Mouse (Mus musculus) brown adipose tissue, adult 24 weeks (tissue): ENCODE results near the gene Cdk12. TPM values are rescaled to one million over a fixed set of nuclear protein-coding genes. Genes with fewer than 3 reads are reported as not detected.
"Not testable (repeated sequence)": the region's sequence is repeated elsewhere in the genome, so short reads cannot be mapped to it uniquely, and the experiment has no call there.

Experiments used
- H3K27ac ChIP-seq: fragments of 200-500 bp; replicated peaks from 2 replicates; pipeline ENCODE4 v1.5.1; 2012; ENCODE audit warnings: low read depth, mild to moderate bottlenecking, low read length
- H3K4me1 ChIP-seq: fragments of 200-500 bp; 2 replicates; pipeline ENCODE4 v1.6.1; 2012; ENCODE audit warnings: low read length, mixed read lengths; ENCODE audit not compliant: control insufficient read depth, insufficient read depth, insufficient read length
- H3K4me3 ChIP-seq: fragments of 200-500 bp; 2 replicates; pipeline ENCODE4 v1.5.1; 2012; ENCODE audit warnings: low read depth, mild to moderate bottlenecking, low read length, moderate library complexity; ENCODE audit not compliant: insufficient read depth
- polyA plus RNA-seq: library from polyadenylated mRNA; stranded (reverse); fragments of >200 nt; gene quantifications from 2 replicates; pipeline ENCODE4 v1.2.4, GENCODE M21; 2012; ENCODE audit not compliant: missing spikeins, insufficient read depth, insufficient read length

The Cdk12 gene
- polyA plus RNA-seq, 1 experiment: 15.0 TPM

DNA sequence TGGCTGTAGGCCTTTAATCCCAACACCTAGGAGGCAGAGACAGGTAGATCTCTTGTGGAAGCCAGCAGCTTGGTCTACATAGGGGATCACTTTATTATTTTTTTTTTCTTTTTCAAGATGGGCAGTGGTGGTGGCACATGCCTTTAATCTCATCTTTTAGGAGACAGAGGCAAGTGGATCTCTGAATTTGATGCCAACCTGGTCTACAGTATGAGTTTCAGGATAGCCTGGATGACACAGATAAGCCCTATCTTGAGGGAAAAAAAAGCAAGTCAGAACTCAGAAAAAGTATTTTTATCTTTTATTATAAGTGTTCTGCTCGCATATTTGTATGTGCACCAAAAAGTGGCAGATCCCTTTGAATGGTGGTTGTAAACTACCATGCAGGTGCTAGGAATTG is 10.5 kb downstream of the Cdk12 start:
- Histone ChIP-seq H3K27ac (no peak overlapping the region), H3K4me1 (no peaks in the 10 kb centered on the region), H3K4me3 (no peak overlapping the region)

DNA sequence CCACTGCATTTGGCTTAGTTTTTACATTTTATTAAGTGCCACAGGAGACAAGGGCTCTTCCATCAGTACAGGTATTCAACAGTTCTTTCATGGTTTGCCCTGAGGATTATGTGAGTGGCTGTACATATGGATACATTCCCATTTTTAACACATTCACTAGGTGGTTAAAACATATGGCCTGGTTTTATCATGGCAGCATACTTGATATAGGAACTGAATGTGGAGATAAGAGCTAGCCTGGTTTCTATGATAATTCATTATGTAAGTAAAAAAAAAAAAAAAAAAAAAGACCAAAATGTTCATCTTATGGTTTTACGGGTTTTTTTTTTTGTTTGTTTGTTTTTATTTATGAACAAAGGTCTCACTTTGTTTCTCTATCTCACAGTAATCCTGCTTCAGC is 23.5 kb downstream of the Cdk12 start:
- Histone ChIP-seq H3K4me3 (no peak overlapping the region), H3K27ac (no peak overlapping the region), H3K4me1 (no peaks in the 10 kb centered on the region)

DNA sequence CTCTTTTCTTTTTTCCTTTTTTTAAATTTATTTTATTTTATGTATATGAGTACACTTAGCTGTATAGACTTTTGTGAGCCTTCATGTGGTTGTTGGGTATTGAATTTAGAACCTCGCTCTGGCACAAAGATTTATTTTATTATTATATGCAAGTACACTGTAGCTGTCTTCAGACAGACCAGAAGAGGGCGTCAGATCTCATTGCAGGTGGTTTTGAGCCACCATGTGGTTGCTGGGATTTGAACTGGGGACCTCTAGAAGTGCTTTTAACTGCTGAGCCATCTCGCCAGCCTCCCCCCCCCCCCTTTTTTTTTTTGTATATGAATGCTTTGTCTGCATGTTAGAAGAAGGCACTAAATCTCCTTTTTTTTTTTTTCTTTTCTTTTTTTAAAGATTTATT is 35.6 kb downstream of the Cdk12 start:
- Histone ChIP-seq H3K4me1 (no peaks in the 10 kb centered on the region), H3K27ac (no peak overlapping the region), H3K4me3 (no peak overlapping the region)

DNA sequence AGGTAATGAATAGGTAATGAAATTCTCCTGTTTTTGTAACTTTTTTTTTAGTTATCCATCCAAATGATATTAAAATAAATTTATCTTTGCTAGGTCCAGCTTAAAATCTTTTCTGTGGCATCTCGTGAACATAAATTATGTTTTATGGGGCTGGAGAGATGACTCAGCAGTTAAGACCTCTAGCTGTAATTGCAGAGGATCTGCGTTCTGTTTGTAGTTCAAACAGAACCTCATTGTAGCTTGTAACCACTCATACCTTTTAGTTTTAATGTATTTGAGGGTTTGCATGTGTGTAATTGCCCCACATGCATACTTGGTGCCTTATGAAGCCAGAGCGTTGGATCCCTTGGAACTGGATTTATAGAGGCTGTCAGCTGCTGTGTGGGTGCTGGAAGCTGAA is 36.1 kb downstream of the Cdk12 start:
- Histone ChIP-seq H3K4me3 (no peak overlapping the region), H3K4me1 (no peaks in the 10 kb centered on the region), H3K27ac (no peak overlapping the region)

DNA sequence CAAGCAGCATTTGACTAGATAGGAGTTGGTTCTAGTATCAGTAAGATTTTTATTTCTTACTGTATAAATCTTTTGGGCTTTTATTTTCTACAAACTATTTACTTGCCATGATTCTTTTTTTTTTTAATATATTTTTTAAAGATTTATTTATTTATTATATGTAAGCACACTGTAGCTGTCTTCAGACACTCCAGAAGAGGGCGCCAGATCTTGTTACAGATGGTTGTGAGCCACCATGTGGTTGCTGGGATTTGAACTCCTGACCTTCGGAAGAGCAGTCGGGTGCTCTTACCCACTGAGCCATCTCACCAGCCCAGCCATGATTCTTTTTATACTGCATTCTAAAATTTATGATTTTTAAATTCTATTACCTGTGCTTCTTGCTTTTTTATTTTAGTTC is 40.1 kb downstream of the Cdk12 start:
- H3K4me3 ChIP-seq, H3K27ac ChIP-seq, H3K4me1 ChIP-seq: not testable (repeated sequence)

DNA sequence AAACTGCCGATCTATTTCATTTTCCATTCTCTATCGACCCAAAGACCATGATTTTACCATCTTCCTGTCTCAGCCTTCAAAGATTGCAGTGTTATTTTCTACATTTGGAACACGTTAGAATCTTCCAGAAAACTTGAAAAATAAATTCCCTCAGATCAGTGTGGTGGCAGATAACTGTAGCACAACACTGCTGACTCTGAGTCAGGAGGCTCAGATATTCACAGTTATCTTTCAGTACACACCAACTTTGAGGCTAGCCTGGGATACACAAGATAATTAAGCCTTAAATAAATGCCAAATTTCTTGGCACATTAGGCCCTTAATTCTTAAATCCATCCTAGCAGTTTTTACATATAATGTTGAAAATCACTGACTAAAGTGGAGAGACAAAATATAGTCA is 41.6 kb downstream of the Cdk12 start:
- H3K27ac ChIP-seq: no peak overlapping the region
- H3K4me1 ChIP-seq: no peaks in the 10 kb centered on the region
- no peak overlapping the region for H3K4me3 ChIP-seq

DNA sequence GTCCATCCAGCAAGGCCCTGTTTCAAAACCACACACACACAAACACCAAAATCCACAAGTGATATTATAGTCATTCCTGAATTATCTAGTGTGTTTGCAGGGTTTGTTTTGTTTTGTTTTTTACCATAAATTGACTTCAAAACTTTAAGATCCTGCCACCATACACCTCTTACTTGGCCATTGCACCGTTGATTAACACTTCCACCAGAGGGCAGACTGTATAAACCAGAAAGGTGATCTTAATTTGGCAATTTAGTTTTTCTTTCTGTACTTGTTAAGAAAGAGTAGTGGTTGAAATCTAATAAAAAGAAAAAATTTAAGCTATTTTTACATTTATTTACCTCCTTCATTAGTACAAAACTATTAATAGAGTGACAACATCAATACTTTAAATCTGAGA is 44.5 kb downstream of the Cdk12 start:
- H3K4me1 ChIP-seq: no peaks in the 10 kb centered on the region
- no peak overlapping the region for H3K27ac ChIP-seq
- H3K4me3 ChIP-seq: no peak overlapping the region

DNA sequence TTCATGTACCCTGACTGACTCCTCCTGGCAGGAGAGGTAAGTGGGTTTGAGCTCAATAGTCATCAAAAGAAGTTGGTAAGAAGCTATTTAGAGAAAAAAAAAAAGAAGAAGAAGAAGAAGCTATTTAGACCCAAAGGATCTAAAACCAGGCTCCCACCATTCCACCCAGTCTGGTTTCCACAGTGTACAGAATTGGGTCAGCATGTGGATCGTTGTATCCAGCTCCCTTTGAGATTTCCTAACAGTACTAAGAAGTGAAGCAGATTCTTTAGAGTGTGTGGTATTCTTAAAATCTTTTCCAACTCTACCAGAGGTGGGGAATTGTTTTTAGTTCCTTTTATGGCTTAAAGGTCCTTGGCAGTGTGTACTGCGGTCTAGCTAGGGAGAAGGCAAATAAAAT is 50.9 kb downstream of the Cdk12 start:
- Histone ChIP-seq H3K27ac (no peak overlapping the region), H3K4me3 (no peak overlapping the region), H3K4me1 (no peaks in the 10 kb centered on the region)

DNA sequence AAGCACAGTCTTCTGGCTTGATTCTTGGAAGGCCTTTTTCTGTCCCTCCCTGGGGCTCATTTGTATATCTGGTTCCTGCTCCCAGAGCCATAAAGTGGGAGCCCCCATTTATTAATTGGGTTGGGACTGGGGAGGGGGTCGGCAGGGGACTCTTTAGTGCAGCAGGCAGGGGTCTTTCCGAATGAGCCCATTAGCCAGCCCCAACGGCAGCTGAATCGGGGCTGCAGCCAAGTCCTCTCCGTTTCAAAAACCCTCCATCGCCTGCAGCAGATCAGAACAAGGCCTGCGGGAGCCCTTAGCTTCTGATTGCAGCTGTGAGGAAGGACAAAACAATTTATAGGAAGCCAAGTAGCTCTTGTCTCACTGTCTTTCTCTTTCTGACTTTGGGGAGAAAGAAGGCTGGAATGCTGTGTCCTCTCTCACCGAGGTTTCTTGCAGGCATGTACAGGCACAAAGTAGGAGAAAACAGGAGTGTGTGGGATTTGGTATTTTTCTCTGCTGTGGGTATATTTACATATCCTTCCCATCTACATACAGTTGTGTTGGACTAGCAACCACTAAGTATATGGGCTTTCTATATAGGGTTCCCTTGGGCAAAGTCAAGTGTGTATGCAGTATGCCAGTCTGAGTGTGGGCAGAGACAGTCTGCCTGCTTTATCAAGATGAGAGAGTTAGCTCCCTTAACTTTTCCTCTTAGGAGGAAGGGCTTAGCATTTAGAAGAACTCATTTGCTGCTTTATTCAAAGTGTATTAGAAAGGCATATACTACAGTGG is 58.0 kb downstream of the Cdk12 start:
- no peaks in the 10 kb centered on the region for H3K4me1 ChIP-seq
- H3K27ac ChIP-seq: no peak overlapping the region
- no peak overlapping the region for H3K4me3 ChIP-seq

DNA sequence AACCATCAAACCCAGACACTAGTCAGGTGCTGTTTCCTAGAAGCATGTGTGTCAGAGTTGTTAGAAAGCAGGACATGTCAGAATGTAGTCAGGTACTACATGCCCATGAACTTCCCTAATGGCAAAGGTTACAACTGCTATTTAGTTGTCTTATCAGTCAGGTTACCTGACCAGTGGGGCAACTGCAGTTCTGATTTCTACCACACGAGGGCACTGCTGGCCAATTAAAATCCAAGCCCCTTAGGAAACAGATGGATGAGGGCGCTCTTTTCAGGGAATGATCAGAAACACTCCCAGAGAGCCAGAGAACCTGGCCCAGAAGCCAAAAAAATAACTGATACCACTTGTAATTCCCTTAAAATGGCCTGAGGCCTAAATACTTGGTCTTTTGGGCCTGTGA is 62.2 kb downstream of the Cdk12 start:
- Histone ChIP-seq H3K4me1 (no peaks in the 10 kb centered on the region), H3K27ac (no peak overlapping the region), H3K4me3 (no peak overlapping the region)

DNA sequence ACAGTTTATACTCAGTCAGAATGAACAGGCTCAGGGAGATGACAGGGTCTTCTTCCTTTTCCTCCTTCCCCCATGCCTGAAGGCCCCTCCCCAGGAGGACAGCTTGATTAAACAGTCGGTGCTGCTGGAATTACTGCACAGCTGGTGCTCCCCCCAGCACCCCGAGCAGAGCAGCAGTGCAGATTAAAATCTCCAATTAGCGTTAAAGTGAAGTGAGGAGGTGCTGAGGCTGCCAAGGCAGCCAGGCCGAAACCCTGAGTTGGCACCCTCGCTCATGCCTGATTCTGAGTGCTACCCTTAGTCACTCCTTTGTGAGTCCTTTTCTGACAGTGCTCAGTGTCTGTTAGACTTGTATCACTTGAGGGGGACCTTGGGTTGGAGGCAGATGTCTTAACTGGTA is 63.0 kb downstream of the Cdk12 start:
- H3K4me1 ChIP-seq: no peaks in the 10 kb centered on the region
- no peak overlapping the region for H3K27ac ChIP-seq

DNA sequence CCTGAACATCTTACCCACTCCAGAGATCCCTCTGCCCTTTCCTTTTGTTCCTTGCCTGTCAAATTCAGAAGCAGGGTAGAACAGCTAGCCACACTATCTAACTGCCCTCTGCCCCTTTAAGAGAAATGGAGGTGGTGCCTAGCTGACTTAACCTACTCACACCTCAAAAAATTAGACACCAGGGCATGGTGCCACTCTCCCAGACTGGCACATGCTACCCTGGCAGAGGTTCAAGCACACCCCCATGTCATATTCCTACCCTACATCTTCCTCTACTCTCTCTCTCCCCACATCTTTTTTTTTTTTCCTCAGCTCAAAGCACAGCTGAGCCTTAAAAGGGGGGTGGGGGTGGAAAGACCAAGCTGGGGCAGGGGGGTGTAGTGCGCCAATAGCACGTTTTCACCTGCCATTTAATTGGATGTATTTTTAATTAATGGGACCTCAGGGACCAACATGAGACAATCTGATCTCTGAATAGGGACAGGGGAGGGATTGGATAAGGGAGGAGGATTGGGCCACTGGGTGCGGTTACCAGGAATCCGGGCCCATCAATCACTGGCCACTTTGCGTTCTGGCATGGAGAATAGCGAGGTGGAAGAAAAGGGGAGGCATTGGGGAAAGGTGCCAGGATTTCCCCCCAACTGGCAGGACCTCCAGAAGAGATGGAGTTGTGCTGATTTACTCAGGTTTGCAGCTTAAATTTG is 64.0 kb downstream of the Cdk12 start:
- no peak overlapping the region for H3K4me3 ChIP-seq
- no peaks in the 10 kb centered on the region for H3K4me1 ChIP-seq
- H3K27ac ChIP-seq: no peak overlapping the region

More for the DNA sequence above, 63.0 kb downstream of the Cdk12 start:
- H3K4me3 ChIP-seq: no peak overlapping the region

DNA sequence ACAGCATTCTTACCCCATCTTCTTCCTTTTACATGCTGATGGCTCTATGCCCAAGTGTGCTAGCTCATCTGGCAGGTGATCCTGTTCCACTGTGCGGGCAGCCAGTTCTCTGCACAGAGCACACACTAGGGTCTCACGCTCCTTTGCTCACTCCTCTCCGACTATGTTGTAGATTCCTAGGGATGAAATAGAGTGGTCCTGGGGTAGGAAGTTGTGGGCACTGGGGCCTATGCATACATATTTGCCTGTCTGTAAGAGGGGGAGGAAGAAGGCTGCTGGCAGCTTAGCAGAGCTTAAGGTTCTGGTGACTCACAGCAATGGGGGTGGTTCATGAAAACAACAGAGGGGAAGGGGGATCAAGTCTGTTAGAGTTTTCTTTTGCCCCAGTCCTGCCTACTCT is 67.2 kb downstream of the Cdk12 start:
- H3K27ac ChIP-seq: no peak overlapping the region
- no peaks in the 10 kb centered on the region for H3K4me1 ChIP-seq
- no peak overlapping the region for H3K4me3 ChIP-seq

DNA sequence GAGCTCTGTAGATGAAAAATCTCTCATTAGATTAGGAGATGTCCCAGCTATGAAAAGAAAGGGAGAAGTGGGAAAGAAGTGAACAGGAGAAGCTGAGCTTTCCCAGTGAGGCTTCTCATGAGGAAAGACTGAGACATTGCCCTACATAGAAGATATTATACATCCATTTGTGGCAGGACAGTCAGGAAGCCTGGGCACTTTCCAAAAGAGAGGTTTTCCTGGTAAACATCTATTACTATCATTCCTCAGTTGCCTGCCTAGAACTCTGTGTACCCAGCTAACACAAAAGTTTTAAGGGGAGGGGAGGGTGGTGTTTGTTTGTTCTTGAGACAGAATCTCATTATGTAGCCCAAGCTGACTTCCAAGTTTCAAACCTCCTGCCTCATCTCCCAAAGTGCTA is 67.6 kb downstream of the Cdk12 start:
- Histone ChIP-seq H3K4me3 (no peak overlapping the region), H3K4me1 (no peaks in the 10 kb centered on the region), H3K27ac (no peak overlapping the region)

DNA sequence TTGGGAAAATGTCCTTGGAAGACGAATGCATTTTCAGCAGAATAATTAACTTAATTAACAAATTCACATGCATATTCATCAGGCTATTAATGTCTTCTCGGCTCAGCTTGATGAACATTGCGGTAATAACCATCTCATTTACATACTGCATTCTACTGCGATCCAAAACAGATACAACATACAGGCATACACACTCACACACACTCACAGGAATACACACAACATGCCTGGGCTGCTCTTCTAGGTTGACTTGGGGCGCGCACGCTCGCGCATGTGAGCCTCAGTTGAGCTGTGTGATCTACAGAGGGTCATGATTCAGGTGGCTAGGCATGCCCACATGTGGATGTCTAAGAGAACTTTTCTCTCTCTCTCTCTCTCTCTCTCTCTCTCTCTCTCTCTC is 80.9 kb downstream of the Cdk12 start:
- no peak overlapping the region for H3K4me3 ChIP-seq

DNA sequence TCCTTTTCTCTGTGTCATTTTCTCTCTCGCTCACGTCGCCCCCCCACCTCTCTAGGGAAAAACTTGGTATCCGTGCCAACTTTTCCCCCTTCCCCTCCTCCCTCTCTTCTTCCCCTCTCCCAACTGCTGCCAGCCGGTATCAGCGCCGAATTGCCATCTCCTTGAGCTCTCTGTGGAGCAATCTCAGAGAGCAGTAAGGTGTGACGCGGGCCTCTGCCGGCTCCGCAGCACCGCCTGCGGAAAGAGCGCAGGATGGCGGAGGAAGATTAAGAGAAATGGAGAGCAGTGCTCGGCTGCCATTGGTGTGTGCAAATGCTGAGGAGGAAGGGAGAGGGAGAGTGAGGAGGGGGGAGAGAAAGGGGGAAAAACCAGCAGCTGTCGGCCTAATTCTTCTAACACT is 81.4 kb downstream of the Cdk12 start:
- Histone ChIP-seq H3K27ac (no peak overlapping the region), H3K4me1 (no peaks in the 10 kb centered on the region), H3K4me3 (no peak overlapping the region)

More for the DNA sequence above, 80.9 kb downstream of the Cdk12 start:
- H3K27ac ChIP-seq: no peak overlapping the region
- no peaks in the 10 kb centered on the region for H3K4me1 ChIP-seq
